Mouse (Mus musculus) megakaryocyte, embryonic 14.5 days (primary cell): ENCODE data around the gene Galnt15.

Experiments used
- FLI1 ChIP-seq: IDR thresholded peaks from 2 replicates; pipeline ENCODE4 v1.6.1; 2012; ENCODE audit warnings: low read length, inconsistent platforms, mixed read lengths
- GATA1 ChIP-seq: IDR thresholded peaks from 3 replicates; pipeline ENCODE4 v1.6.1; 2012; ENCODE audit warnings: mixed read lengths, low read length, inconsistent platforms, borderline replicate concordance

DNA sequence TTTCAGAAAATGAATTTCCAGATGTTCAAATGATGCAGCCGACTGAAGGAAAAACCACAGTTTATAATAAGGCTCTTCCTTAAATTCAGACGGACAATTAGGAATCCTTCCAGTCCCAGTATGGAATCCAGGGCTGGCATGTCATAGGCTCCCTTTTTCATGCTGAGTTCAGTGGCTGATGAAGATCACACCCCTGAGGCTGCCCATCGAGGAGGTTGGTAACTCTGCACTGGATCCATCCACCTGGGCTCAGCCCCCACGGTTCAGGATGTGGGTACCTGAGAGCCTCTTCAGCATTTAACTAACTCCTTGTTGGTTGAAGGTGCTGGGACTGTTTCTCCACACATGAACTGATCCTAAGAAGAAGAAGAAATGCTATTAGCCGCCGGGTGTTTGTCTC, 54.1 kb downstream of the Galnt15 start:
- TF ChIP-seq GATA1 (no peak), FLI1 (no peak)
